Mouse (Mus musculus): ENCODE measurements around the gene Ctnnbip1.

GRCm38 (mm10) chr4:149504363-149504762, 13.7 kb upstream of the Ctnnbip1 start:
- TF ChIP-seq CTCF (IDR thresholded peaks at IDR 0.05; ENCODE audit: borderline replicate concordance, insufficient read depth, low read length) = no peak
- 0 out of 2 replicates have a peak, but pooled peaks have one; percentile 16 for TF ChIP-seq POLR2A (IDR thresholded peaks at IDR 0.05; ENCODE audit: low read depth, low read length)

All from embryonic fibroblast, embryonic 13.5 days (primary cell).